Mouse (Mus musculus) MN1 (cell line): Measurements from ENCODE around the gene Ntm.

Experiments used
- DNase-seq: peaks from one replicate; pipeline ENCODE4 v3.0.0-alpha.2; 2016; ENCODE audit warnings: low spot score

The Ntm gene

GRCm38 (mm10) chr9:29585746-29586380 is 377.1 kb downstream of the Ntm start:
- DNase-seq: no peak

GRCm38 (mm10) chr9:29578226-29578625 is 384.7 kb downstream of the Ntm start:
- no peak for DNase-seq

DNA sequence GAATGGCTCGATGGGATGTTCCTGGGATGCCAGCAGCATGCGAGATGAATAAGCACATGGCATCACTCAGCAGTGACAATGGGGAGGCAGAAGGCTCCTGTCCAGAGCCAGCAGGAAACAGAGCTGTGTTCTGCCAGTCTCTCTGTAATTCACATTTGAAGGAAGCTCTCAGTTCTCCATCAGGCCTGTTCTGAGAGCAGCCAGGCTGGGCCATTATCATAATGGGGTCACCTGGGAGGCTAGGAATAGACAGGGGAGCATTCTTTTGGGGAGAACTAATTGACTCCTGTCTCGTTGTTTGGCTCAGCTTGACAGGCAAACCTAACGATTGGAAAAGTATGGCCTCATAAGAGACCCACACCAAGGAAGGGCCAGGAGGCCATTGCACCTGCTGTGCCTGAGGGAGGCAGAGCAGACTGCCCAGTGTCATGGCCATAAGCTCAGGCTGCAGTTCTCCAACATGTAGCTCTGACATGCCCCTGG is 386.8 kb downstream of the Ntm start:
- DNase-seq: no peak

DNA sequence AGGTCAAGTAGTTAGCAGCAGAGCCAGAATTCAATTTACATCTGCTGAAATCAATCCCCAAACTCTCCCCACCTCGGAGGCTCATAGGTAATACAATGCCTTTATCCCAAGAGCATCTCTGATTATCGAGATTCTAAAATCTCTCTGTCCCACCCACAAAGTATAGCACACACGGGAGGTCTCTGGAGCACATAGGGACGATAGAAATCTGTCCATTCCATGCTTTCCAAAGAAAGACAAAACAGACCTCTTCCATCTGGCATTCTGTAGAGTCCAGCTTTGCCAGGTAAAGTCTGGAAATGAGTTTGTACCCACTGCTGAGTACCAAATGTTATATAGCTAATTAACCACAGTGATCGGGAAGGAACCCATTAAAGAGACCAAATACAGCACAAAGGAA is 388.4 kb downstream of the Ntm start:
- DNase-seq: no peak

DNA sequence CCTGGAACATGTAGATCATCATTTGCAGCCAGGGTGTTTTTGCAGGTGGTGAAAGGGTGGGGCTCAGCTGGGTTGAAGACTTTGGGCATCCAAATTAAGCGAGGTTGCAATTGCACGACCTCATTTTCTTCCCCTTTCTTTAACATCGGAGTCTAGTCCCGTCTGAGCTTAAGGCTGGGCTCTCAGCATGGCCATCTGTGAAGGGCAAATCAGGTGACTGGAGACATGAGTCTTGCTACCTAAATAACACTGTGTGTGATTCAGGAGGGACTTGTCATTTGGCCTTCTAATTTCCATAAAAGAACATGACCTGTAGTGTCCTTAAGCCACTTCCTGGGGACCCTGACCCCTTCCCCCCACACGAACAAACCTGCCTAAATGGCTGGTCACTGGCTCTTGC is 394.4 kb downstream of the Ntm start:
- DNase-seq: no peak

DNA sequence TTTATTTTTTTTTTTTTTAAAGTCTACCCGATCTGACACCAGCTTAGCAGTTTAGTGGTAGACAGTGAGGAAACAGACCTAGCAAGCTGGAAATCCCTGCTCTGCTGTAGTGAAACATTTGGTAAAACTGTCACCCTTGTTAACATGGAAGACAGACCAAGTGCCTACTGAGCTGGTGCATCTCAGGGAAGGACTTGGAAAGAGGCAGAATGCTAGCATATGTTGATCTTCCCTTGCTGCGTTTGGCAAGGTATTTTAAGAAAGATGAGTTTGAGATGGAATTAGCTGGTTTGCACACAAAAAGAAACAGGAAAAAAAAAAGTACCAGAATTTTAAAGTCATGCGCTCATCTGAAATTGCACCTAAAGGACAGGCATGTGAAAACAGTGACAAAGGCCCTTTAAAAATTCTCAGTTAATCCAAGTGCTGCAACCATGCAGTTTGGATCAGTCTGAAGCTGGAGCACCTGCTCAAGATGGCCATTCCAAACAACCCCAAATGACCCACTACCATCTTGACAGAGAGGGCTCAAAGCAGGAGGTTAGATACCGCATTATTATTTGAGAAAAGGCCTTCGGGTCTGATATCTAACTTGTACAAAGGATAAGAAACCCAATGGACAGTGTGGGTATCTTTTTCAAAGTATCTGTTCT is 400.4 kb downstream of the Ntm start:
- DNase-seq: no peak

GRCm38 (mm10) chr9:29558915-29559314 is 404.0 kb downstream of the Ntm start:
- DNase-seq: no peak

DNA sequence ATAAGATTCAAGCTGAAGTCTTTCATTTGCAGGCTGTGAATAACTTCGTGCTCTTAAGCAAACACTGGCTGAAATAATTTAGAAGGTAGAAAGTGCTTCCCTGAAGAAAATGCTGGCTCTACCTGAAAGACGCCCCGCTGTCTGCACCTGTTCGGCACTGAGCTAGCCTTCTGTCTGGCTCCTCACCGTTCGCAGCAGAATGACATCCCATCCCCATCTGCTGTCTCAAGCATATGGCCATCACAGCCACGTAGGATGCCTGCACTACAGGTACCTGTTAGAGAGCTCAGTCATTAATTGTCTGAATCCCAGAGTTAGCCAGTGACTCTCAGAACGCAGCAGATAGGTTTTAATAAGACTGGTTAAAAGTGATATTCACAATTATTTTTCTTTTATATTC is 412.4 kb downstream of the Ntm start:
- no peak for DNase-seq

GRCm38 (mm10) chr9:29550107-29550506 is 412.8 kb downstream of the Ntm start:
- no peak for DNase-seq

DNA sequence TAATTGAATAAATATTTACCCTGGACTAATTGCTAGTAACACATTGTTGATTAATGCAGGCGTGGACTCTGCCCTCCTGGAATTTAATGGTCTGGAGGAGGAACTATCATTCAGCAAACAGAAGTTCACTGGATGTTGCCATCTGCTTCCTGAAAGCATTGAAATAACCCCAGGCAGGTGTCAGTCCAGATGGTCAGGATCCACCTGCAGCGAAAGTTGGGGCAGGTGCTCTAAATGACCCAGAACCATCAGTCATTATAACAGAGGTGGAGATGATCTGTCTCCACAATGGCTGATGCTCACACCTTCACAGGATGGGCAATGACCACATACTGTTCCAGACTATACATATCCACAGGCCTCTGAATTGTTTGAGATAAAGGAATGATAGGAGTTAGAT is 426.5 kb downstream of the Ntm start:
- DNase-seq: no peak

GRCm38 (mm10) chr9:29534773-29535172 is 428.2 kb downstream of the Ntm start:
- DNase-seq: no peak

DNA sequence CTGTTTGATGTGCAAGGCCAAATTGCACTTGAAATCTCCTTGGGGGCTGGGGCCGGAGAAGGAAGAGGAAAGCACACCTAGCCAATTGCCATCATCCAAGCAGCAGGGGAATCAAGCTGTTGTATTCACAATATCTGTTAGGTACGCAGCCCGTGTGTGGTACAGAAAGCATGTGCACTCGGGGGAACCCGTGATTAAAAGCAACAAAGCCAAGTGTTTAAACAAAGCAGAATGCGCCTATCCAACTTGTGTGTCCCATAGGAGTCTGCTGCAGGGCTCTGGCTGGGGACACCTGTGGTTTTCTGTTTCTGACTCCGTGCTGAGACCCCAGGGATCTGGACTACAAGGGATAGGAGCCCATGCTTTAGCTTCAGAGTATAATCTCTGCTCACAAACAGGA is 428.6 kb downstream of the Ntm start:
- no peak for DNase-seq

DNA sequence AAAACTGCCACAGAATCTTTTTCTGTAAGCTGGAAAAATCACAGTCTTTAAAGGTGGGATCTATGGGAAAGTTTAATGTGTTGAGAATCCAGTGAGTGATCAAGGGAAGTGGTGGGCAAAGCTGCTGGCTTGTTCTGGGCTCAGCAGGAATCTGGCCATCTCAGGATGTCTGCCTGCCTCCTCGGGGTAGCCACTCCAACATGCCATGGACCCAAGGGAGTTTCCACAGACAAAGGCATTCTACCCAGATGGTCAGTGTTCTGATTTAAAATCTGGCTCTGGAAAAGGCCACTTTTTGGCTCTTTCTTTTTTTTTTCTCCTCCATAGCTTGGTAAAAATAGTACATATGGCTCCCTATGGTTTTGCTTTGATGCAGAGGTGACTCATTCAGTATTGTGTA is 429.4 kb downstream of the Ntm start:
- DNase-seq: no peak

DNA sequence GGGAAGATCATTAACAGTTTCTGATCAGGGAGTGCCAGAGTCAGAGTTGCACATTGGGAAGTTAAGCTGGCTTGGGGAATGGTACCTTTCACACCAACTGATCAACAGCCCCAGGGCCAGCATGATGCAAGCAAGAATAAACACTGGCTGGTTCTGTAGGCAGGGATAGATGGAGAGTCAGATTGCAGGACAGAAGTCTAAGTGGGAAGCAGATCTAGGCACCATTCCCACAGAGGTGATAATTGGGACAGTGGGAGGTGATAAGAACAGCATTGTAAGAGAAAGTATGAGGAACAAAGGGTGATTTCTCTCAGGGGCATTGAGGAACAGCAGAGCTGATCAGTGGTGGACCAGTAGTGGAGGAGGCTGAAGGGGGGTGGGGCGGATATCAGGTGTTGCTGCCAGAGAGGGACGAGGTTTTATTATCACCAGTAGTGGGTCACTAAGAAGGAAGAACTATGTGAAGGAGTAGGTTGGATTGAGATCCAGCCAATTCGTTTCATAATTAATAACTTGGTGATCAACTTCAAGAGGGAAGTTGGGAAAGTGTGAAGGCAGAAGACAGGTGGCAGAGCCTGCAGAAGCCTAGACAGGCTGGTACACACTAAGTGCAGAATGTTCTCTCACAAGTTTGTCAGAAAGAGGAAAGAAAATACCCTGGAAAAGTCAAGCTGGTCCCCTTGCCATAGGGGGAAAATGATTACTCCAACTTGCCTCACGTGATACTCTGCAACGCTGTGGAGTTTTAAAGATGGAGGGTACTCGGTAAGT is 431.6 kb downstream of the Ntm start:
- DNase-seq: no peak

DNA sequence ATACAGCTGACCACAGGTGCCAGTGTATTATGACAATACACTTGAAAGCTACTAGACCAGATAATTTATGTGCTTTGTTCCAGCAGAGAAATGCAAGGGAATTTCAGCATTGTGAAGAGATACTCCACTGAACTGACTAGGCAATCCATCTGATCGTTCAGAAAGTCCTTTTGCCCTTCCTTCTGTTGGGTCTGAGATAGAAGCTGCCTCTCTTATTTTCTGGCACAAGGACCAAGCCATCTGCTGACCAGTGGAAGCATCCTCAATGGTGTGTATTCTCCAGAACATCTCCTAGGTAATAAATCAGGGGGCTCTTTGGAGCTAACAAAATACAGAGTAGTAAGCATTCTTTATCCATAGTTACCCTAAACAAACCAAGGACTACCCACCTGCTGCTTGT is 438.8 kb downstream of the Ntm start:
- DNase-seq: no peak

DNA sequence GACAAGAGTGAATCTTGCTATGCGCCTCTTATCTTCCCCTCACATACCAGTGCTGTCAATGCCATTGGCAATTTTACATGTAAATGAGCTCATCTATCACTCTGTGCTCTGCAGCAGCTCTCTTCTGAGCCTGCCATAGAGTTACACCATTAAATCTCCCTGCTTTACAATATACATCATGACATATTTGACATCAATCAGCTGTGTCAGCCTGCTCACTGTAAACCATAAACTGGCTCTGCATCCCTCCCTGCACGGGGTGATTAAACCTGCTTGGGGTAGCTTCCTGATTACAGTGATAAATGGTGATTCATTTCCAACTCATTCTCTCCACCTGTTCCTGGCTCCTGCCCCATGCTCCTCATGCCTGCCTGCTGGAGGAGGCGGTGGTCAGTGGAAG is 439.7 kb downstream of the Ntm start:
- DNase-seq: no peak

DNA sequence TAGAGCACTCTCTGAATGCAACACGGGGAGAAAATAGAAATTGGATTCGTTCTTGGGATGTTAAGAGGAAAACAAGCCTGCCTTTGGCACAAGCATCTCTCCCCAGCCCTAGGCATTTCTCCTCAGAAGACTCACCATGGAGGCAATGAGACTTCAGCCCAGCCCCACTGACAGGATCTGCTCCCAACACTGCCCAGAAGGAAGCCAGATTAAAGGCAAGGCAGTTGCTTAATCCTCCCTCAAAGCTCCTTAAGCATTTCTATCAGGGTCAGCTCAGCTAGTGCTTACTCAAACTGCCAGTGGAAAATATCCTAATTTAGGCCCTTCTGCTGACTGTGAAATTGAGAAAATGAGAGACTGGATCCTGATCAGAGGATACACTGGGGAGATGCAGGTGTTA is 443.8 kb downstream of the Ntm start:
- no peak for DNase-seq

- DNase-seq: no peak
Observed at GRCm38 (mm10) chr9:29516688-29517087, 446.3 kb downstream of the Ntm start.

DNA sequence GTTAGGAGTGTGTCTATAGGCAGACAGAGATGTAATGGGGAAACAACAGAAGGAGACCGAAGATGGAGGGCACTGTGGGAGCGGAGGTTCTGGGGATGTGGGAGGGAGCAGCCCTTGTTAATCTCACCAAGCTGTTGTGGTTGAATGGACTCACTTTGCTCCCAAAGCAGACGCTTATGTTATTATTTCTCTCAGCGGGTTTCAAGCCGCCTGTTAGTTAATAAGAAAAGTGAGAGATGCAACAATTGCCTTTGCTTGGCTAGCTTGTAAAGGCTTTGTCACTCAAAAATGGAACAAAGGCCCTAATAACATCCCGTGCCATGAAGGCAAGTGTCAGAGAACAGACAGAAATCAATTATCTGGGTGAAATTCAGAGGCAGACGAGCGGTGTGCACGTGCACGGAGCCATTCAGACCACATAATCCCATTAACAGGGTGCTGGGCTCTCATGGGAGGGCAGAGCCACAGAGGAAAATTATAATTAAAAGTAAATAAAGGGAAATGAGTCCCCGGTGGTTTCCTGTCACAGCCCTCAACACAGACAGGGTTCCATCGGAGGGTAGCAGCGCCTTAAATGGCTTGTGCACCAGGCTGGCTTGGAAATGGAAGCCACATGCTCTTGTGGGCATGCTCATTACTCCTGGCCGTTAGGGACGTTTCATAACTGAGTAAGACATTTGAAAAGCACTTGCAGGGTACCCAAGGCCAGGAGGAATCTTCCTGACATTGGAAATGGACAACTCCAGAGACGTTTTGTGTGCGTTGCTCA is 448.2 kb downstream of the Ntm start:
- DNase-seq: no peak

- DNase-seq: no peak
Observed at GRCm38 (mm10) chr9:29496002-29496401, 466.9 kb downstream of the Ntm start.

DNA sequence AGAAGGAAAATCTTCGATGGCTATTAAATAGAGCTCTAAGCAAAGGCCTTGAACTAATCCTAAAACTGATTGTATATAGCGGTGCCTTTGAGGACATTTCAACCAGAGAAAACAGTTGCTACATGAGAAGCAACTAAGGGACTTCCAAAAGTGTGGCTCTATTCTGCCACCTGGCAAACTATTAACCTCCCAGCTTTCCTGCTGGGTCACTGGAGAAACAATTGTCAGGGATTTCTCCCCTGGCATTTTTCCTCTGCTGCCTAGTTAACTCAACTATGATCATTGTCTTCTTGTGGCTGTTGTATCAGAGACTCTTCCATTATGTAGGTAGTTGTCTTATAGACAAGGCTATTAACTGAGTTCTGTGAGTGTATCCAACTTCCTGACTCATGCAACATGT is 480.7 kb downstream of the Ntm start:
- DNase-seq: no peak

- no peak for DNase-seq
Observed at GRCm38 (mm10) chr9:29479051-29479450, 483.9 kb downstream of the Ntm start.

DNA sequence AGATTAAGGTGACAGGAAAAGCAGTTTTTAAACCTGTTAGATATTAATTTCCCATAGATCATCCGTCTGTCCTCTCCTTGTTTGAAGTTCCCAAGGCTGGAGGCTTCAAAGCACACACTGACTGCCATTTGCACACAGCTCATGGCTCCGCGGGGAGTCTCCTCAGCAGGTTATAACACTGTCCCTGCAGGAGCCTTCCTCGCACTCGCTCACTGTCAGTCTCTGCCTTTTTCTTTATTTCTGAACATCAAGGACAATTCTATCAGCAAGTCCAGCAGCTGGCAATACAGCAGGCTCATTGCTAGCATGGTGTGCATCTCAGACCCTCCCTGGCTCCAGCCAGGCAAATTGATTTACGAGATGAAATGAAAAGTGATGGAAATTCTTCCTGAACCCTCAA is 485.7 kb downstream of the Ntm start:
- no peak for DNase-seq
